Mouse (Mus musculus) bone marrow macrophage, adult 2 months (primary cell): ENCODE data around the gene Rpp25.

Experiments
- CTCF ChIP-seq: IDR thresholded peaks from 2 replicates; pipeline ENCODE4 v1.5.1; 2012; ENCODE audit warnings: low read depth, mild to moderate bottlenecking, low read length, moderate library complexity
- POLR2A ChIP-seq: IDR thresholded peaks from 2 replicates; pipeline ENCODE4 v1.6.1; 2012; ENCODE audit warnings: mild to moderate bottlenecking, low read depth, low read length, borderline replicate concordance

- TF ChIP-seq POLR2A = no peak
- TF ChIP-seq CTCF = no peak
Measured at GRCm38 (mm10) chr9:57531946-57532345, 28.1 kb downstream of the Rpp25 start.
